Mouse (Mus musculus): ENCODE results near the gene Gba2. TPM values are rescaled to one million over a fixed set of nuclear protein-coding genes. Genes with fewer than 3 reads are reported as not detected.
"Not testable (repeated sequence)": the region's sequence is repeated elsewhere in the genome, so short reads cannot be mapped to it uniquely, and the experiment has no call there.

Gba2 gene
- polyA plus RNA-seq (2017; shearing (Covaris generic)), result 10 to 100 TPM; 12.7 to 14.4 TPM

DNA sequence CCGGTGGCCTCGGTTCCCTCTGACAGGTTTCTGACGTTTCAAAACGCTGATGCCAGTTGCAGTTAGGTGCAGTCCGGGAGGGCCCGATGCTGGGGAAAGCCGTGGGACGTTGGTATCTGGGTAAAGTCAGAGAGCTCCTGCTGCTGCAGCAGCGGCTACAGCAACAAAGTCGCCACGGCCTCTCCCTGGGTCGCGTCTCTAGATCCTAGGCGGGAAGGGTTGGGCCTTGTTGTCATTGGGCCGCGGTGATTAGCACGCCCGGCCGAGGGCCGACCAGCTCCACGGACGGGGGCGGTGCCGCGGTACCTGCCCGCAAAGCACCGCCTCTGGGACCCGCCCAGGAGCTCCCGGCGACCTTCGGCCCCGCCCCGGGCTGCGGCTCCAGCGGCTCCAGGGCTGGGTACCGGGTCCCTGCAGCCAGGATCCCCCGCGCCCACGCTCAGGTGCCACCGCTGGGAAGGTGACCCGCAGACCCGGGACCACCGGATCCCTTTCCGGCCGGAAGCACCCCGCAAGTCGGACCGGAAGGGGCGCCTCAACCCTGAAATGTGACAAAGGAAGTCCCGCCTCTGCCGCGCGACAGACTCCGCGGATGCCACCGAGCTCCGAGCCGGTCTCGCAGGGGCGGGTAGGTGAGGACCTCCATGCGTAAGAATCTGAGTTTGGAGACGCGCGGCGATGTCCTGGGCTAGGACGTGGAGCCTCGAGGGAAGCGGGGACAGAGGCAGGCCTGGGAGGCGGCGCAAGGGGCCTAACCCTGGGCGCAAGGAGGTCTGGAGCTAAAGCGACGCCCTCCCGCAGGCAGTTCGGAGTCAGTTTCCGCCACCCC, at the start of gene Gba2, which contains the start of gene Rgp1:
Gene Gba2, minus strand, starts transcription at position 498 of the 829 bp plus-strand sequence.
Gene Rgp1, plus strand, starts transcription at position 340 of the 829 bp plus-strand sequence.
- ATAC-seq, result peak; percentile 89

DNA sequence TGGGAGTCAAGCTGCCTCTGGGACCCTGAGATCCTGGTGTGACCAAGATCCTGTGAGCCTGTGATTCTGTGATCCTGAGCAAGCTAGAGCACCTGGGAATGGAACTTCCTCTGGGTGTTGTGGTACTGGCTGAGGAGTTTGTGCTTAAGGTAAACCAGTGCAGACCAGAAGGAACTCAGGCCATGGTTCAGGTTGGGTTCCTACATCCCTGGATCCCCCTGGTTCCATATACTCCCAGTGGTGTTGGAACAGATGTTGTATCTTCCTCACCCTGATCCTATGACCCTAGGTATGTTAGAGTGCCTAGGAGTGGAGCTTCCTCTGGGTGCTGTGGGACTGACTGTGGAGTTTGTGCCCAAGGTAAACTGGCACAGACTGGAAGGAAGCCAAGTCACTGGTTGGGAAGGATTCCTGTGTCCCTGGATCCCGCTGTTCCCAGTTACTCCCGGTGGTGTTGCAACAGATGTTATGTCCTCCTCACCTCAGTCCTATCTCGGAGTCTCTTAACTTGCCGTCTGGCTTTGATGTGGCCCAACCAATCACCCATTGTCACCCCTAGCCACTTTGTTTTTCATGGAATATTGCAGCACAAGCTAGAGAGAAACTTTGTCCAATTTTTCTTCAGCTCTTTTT, 41.6 kb upstream of the Gba2 start:
- ATAC-seq, result no peak

DNA sequence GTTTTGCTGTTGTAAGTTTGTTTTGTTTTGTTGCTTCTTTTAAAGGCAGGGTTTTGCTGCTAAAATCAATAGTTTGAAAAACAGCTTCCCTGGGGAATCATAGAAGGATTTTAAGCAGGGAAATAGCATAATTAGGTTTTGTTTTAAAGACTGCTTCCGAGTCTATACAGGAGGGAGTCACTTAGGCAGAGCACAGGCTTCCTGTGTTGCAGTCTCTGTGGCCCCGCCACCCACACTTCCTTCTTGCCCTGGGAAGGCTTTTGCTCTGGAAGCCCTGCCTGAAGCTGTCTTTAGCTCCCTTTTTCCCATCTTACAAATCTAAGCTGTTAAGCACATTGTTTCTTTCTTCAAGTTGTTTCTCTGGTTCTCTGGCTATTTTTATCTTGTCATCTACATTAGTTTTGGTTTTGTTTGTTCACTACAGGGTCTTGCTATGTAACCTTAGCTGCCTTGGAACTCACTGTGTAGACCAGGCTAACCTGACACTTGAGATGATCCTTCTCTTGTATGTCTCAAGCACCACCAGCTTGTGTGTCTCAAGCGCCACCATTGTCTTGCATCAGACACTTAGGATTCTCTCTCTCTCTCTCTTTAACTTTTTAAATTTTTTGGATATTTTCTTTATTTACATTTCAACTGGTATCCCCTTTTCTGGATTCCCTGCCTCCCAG, 34.5 kb upstream of the Gba2 start:
- no peak for ATAC-seq

DNA sequence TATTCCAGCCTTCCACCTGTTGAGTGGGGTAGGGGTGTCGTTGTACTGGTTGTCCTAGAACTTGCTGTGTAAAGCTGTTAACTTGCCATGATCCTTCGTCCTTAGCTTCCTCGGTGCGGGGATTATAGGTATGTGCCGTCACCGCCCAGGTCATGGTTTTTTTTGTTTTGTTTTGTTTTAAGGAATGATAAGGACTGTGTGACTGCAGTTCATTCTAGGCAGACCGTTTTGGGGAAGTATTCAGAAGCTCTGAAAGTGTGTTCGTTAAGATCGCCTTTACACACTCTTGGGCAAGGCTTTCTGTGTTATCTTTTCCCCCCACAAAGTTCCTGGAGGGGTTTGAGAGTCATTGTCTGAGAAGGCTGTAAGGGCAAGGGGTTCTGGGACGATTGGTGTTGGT, 33.9 kb upstream of the Gba2 start:
- no peak for ATAC-seq

DNA sequence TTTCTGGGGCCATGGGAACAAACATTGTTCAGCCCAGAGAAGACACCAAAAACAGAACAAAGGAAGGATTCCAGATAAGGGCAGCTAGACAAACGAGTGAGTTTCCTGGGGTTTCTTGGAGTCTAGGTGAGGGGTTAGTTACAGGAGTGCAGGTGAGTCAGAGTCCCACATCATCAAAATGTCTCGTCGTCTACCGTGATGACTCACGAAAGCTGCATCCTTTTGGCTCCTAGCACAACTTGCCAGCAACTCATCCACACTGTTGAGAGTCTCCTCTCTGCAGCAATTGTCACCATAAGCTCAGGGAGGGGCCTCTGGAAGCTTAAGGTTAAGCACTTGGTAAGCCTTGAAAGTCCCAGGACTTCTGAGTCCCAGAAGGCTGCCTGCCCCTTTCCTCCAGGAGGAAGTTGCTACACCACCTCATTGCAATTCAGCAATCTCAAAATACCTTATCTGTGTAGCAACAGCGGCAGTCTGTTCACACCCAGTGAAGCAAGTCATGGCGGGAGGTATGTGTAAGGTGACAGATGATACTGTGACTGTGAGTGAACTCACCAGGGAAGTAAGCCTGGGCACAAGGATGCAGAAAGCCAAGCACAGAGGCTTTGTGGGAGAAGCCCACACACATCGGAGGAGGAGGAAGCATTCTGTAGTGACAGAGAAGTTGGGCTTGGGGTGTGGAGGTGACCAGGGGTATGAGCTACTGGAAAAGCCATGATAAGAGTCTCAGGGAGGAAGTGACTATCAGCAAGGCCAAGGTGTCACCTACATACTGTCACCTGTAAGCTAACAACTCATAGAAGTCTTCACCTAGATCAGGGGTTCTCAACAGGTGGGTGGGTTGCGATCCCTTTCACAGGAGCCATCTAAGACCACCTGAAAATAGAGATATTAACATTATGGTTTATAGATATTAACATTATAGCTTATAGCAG, 26.3 kb upstream of the Gba2 start:
- ATAC-seq, result no peak

DNA sequence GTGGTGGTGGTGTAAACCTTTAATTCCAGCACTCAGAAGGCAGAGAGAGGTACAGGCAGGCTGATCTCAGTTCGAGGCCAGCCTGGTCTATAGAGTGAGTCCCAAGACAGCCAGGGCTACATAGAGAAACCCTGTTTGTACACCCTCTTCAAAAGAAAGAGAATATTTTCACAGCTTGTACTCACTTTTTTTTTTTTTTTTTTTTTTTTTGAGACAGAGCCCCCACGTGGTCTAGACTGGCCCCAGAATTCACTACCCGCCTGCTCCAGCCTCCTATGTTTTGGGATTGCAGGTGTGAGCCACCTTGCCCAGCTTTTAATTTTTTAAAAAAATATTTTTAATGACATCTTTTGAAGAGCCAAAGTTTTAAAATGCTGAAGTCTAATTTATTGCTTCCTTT, 25.4 kb upstream of the Gba2 start:
- ATAC-seq, result no peak

DNA sequence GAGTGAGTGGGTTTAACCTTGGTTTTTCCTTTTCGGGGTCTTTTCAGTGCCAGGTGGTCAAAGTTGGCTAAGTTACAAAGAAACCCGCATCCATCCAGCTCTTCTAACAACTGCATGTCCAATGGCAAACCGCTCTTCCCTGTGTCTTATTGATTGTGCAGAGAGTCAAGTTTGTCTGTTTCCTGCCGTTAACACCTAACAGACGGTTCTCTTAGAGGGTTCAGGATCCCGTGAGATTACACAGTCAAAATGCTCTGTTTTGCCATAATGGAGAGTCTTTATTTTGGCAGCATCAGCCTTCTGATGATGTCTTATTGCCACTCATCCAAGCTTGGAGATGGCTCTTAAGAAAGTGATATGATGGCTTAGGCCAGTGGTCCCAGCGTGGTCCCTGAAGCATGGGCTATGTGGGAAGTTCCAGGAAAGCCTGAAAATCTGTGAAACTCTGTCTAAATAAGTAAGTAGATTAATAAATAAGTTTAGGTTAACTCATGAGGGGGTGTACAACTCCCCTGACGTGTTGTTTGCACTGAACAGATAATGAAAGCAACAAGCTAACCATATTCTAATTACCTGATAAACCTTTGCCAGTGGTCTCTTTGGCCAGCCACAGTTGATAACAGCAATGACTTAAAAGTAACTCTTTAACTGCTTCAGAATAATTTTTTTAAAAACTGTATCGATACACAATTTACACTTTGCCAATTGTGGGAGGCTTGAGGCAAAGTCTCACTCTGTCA, 21.7 kb upstream of the Gba2 start:
- ATAC-seq, result no peak

DNA sequence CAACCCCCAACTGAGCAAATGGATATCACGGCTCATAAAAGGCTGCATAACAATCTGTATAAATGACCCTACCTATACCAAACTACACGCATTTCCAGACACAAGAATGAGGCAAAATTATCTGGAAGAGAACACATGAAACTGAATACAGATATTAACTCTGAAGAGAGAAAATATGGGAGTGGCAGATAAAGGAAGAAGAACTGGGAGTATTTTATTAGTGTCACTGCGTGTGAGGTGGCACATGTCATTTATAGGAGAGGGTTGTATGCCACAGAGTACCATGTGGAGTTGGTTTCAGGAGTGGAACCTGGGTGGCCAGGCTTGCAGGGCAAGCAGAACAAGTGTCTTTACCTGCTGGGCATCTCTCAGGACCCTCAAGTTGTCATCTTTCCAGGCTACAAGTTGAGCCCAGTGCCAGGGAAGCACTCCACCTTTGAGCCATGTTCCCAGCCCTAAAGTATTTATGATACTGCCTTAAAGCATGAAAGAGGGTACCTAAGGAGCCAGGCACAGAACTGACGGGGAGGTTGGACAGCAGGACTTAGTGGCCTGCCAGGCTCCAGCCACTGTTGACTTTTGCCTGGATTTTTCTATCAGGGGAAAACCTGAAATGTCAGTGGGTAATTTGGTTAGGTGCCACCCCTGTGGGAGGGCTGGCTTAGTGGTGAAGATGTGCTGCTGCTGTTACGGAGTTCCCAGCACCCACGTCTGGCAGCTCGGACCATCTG, 20.1 kb upstream of the Gba2 start:
- no peak for ATAC-seq

DNA sequence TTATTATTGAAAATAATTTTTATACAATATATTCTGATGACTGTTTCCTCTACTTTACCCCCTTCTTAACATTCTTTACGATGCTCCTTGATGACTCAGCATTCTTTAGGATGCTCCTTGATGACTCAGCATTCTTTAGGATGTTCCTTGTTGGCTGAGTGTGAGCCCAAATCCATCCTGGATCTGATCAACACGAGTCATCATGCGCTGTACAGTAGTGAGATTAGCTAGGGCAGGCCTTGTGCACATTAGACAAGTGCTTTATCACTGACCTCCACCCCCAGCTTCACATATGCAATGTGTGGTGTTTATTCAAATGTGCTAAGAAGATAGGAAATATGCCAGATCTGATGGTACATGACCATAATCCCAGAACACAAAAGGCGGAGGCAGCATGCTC, 19.5 kb upstream of the Gba2 start:
- no peak for ATAC-seq

DNA sequence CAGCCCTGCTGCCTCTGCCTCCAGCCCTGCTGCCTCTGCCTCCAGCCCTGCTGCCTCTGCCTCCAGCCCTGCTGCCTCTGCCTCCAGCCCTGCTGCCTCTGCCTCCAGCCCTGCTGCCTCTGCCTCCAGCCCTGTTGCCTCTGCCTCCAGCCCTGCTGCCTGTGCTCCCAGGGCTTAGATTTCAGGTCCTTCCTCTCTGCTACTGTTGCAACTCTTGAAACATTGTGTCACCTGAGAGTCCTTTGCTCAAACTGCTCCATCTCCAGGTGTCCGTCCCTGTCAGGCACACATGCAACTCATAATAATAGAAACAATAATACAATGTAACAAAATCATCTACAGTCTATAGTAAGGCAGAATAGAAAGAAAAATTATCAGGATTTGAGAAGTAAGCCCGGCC, 17.9 kb upstream of the Gba2 start:
- ATAC-seq, result not testable (repeated sequence)

DNA sequence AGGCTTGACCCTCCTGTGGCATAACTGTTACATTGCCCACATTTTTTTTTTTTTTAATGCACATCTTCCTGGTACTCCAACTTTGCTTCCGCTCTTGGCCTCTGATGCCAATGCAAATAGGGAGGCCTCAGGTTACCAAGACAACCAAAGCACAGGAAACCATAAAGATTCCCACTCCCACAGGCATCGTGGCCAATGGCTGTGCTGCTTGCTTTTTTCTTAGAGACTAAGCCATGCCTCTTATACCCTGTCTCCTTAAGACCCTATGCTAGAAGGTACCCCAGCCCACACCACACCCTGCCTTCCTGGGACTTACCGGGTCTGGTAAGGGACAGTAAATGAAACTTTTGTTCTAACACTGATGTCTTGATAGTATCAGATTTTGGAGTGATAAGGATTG, 14.8 kb upstream of the Gba2 start:
- no peak for ATAC-seq

DNA sequence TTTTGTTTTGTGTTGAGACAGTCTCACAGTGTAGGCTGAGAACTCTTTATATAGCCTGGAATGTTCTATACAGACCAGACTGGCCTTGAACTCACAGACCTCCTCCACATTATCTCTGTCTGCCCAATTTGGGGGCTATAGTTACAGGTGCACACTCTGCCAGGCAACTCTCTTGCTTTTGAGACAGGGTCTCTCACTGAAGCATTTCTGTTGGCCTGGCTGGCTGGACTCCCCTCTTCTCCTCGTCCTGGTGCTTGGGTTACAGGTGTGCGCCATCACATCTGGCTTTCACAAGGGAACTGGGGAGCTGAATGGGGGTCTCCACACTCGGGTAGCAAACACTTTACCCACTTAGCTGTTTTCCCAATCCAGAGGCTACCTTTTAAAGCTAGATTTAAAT, 13.3 kb upstream of the Gba2 start:
- ATAC-seq, result no peak

DNA sequence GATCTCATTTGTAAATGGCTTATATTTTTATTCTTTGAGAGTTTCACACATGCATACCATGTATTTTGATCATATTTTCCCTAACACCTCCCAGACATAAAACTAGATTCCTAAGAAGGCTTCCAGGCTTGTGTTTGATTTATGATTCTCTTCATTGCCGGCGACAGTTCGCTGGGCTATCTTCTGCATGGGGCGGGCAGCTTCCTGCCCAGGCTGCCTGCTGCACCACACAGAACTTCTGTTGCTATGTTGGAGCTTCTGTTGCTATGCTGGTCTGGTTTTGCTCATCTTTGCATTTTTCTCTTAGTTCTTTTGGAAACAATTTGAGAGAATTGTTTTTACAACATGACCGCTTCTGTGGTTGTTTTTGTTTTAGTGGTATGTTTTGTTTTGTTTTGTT, 12.9 kb upstream of the Gba2 start:
- ATAC-seq, result no peak

DNA sequence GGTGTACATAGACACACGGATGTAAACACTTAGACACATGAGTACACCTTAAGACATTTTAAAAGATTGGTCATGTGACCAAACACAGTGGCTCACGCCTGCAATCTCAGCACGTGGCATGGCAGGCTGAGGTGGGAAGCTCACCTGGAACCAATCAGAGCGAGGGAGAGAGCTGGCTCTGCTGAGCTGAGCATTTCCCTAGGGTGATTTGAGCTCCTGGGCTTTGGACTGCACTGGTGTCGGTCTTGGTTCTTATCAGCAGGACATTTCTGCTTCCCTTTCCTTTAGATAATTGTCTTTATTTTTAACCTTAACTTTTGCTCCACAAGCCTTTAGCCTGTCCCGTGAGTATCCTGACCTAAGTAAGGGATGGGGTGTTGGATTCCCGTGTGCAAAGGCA, 9.0 kb upstream of the Gba2 start:
- ATAC-seq, result no peak

DNA sequence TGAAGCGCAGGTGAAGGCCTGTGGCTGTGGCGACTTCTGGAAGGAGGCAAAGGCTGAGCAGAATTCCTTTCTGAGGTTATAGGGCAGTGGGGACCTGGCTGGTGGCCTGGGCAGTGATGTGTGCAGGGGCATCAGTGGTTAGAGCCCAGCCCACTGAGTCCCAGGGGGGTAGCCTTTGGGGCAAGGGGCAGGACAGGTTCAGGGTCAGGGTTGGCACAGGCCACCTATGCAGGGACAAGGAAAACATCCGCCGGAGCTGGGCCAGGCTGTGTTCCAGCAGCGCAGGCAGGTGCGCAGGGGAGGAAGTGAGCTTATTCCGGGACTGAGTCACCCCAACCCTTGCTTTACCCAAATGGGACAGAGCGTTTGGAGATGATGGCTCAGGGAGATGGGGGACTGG, 7.7 kb upstream of the Gba2 start:
- no peak for ATAC-seq

DNA sequence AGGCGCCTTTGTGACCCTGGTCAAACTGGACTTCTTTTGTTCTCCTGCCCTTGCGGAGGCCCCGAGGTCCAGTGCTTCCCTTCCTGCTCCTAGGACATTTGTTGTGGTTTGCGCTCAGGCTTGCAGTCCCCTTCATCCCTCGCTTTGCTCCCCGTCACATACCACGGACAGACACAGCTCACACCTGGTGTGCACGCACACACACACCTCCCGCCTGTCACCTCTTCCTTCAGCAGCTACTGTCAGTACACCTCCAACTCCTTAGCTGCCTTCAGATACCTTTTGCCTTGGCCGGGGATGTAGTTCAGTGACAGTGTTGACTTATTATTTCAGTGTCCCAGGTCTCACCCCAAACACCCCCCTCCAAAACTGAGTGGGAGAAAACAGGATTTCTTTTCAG, 7.0 kb upstream of the Gba2 start:
- no peak for ATAC-seq

DNA sequence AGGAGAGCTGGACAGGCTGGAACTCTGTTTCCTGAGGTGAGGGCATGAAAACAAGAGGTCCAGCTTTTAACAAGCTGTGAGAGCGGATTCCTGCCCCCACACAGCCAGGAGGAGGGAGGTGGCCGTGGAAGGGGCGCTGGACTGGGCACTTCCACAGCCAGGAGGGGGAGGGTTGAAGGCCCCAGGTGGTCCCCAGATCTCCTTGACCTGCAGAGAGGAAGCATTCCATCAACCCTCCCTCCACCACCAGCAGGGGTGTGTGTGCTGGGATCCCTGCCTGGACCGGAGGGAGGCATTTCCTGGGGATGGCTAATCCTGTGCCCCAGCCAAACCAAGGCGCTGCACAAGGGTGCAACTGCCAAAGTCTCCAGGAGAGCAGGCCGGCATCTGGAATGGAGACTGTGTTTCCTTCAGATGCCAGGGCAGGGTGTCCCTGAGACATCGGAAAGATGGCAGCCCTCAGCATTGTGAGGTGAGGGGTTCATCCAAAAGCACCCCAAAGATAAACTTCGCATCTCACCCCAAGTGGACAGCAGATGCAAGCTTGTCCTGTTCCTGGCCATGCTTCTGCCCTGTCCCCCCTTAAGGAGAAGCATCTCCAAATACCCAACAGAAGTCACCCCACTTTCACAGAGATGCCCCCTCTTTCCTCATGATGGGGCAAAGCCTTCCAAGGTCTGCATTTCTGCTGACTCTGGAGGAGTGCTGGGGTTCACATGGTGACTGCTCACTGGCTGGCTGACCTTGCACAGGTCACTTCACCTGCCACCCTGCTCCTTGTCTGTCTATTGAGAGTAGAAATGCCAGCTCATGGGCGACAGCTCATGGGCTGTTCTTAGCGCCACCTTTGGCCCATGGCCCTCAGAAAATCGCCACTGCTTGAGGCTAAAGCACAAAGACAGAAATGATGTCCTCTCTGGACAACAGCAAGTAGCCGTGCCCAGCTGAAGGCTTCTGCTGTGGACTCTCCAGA, 6.1 kb upstream of the Gba2 start, which contains the start of gene Msmp:
Gene Msmp, minus strand, starts transcription at position 51 of the 973 bp plus-strand sequence.
- ATAC-seq, result no peak

DNA sequence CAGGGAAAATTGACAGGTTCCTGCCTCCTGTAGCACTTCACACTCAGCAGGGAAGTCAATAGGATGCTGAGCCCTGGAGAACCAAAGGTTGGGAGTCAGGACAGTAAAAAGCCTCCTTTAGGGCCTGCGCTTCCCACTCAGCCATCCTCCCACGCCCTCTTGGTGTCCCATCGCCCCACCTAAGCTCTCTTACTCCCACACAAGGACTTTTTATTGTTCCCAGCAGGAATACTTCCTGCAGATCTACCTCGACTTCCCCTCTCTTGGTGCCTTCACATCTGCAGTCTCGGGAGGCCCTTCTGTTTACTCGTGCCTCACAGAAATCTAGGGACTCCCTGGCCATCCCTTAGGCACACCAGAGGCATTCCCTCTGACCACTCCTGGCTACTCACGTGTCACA, 4.7 kb upstream of the Gba2 start:
- no peak for ATAC-seq

DNA sequence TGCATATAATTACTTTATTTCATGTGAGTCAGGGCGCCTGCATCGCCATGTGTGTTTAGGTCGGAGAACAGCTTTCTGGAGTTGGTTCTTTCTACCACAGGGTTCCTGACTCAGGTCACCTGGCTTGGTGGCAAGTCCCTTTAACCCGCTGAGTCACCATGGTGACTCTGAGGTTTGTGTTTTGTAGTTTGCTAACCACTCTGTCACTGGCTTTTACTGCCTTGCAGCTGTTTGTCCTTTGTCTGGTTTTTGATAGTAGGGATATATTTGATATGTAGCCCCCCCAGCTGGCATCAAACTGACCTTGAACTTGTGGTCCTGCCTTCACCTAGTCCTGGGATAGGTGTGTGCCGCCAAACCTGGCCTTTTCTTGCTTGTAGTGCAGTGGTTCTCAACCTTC, 3.6 kb upstream of the Gba2 start:
- ATAC-seq, result no peak

DNA sequence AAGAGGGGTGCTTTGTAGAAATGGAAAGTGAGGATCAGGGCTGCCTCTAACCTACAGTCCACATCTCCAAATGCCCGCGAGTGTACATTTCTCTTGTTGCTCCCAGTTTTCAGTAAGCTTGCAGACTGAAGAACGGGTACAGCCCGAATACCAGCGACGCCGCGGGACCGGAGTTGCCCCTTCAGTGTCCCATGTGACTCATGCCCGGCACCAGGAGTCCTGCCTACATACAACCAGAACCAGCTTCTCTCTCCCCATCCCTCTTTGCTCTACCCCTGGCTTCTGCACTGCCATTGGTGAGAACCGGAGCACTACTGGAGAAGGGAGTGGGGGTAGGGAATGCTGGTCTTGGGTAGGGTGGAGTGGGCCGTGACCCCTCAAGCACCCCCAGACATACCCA, 2.7 kb upstream of the Gba2 start:
- ATAC-seq, result no peak

Data from activated CD4-positive, CD25-positive, alpha-beta regulatory T cell, adult 4 months (primary cell).